Mouse (Mus musculus): ENCODE results near the gene Homez. TPM values are rescaled to one million over a fixed set of nuclear protein-coding genes. Genes with fewer than 3 reads are reported as not detected.

Gene Homez
- polyA plus RNA-seq (2012; fragmentation: generic; extraction: Trizol) = 2.5 TPM

DNA sequence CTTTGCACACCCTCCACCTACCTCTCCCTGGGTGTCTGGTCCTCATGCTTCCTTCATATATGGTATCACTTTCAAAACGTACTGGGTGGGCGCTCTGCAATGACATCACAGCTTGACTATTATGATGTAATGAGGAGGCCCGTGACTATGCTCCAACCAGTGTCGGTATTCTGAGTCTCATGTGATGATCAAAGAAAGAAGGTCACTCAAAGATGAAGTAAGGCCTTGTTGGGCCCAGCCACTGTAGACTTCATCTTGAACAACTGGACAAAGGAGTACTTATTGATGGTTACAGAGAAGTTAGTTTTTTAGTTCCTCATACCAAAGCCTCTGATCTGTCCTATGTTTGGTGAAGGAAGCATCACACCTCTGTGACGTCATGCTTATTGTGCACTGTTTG is at the start of gene Homez:
Gene Homez (minus strand): TSS at position 101 of the 400 bp plus-strand sequence.
- Histone ChIP-seq H3K79me2 (ENCODE audit: control insufficient read depth, insufficient read depth) (no peaks in the 10 kb centered on the region), H3K36me3 (ENCODE audit: control insufficient read depth, insufficient read depth) (no peaks in the 10 kb centered on the region), H3ac (ENCODE audit: control insufficient read depth, insufficient read length) (no peak within 1 kb of the TSS), H3K27me3 (ENCODE audit: control insufficient read depth, insufficient read depth, insufficient read length) (no peaks in the 10 kb centered on the region), H3K4me3 (no peak within 1 kb of the TSS), H3K4me2 (ENCODE audit: low read depth) (no peak within 1 kb of the TSS)
- TF ChIP-seq MYOD1 (IDR thresholded peaks at IDR 0.05; ENCODE audit: control insufficient read depth in 1 of 3, insufficient read length in 2 of 3, low read depth in 2 of 3) = no peak
- no peak for TF ChIP-seq TCF12 (IDR thresholded peaks at IDR 0.05; ENCODE audit: insufficient read depth, poor library complexity, severe bottlenecking)
- TF ChIP-seq POLR2AphosphoS2 (IDR thresholded peaks at IDR 0.05; ENCODE audit: insufficient read length, low read depth) = no peak
- TF ChIP-seq SRF (IDR thresholded peaks at IDR 0.05; ENCODE audit: control insufficient read depth, insufficient read length, low read depth) = no peak
- no peak for TF ChIP-seq REST (IDR thresholded peaks at IDR 0.05; ENCODE audit: insufficient read depth, insufficient read length)
- TF ChIP-seq MYOG (IDR thresholded peaks at IDR 0.05; ENCODE audit: control insufficient read depth in 1 of 3, insufficient read depth in 1 of 3, insufficient read length in 2 of 3, low read depth in 2 of 3) = no peak
- no peak for TF ChIP-seq MAX (IDR thresholded peaks at IDR 0.05; ENCODE audit: low read depth)
- TF ChIP-seq CEBPB (IDR thresholded peaks at IDR 0.05; ENCODE audit: insufficient read depth, poor library complexity, severe bottlenecking) = no peak
- no peak for TF ChIP-seq TCF3 (IDR thresholded peaks at IDR 0.05; ENCODE audit: insufficient read length, low read depth)
- no peak for TF ChIP-seq USF1 (IDR thresholded peaks at IDR 0.05; ENCODE audit: low read depth)
- TF ChIP-seq E2F4 (IDR thresholded peaks at IDR 0.05; ENCODE audit: insufficient read depth) = no peak
- no peak for TF ChIP-seq POLR2A (IDR thresholded peaks at IDR 0.05; ENCODE audit: insufficient read length, low read depth)

DNA sequence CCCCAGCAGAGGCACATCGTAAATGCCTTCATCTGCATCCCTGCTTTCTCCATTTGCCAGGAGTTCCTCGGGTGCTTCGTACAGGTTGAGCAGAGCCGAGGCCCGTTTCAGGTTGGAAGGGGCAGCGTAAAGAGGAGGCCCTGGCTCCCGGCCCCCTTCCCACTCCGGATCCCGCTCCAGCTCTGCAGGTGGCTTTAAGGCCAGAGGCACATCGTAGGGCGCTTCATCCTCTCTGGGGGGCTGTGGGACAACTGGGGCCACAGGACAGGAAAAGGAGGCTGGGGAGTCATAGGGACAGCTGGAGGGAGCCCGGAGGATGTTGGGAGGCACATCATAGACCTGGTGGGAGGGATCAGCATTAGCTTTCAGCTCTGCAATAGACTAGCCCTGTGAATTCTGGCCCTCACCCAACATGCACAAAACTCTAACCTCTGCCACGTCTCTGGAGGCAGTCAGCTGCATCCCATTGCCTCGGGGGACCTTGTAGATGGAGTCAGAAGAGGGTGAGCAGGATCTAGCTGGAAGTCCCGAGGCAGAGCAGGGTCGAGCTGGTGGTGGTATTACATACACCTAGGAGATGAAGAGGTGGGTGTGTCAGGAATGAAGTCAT is 49.4 kb upstream of the Homez start:
- Histone ChIP-seq H3ac (ENCODE audit: control insufficient read depth, insufficient read length) (no peak overlapping the region), H3K4me2 (ENCODE audit: low read depth) (no peak overlapping the region), H3K27me3 (ENCODE audit: control insufficient read depth, insufficient read depth, insufficient read length) (peaks cover 36% of the 10 kb centered on the region), H3K4me3 (no peak overlapping the region), H3K79me2 (ENCODE audit: control insufficient read depth, insufficient read depth) (no peaks in the 10 kb centered on the region), H3K36me3 (ENCODE audit: control insufficient read depth, insufficient read depth) (no peaks in the 10 kb centered on the region)
- no peak for TF ChIP-seq SRF (IDR thresholded peaks at IDR 0.05; ENCODE audit: control insufficient read depth, insufficient read length, low read depth)
- no peak for TF ChIP-seq MAX (IDR thresholded peaks at IDR 0.05; ENCODE audit: low read depth)
- no peak for TF ChIP-seq POLR2AphosphoS2 (IDR thresholded peaks at IDR 0.05; ENCODE audit: insufficient read length, low read depth)
- no peak for TF ChIP-seq MYOD1 (IDR thresholded peaks at IDR 0.05; ENCODE audit: control insufficient read depth in 1 of 3, insufficient read length in 2 of 3, low read depth in 2 of 3)
- no peak for TF ChIP-seq POLR2A (IDR thresholded peaks at IDR 0.05; ENCODE audit: insufficient read length, low read depth)
- TF ChIP-seq E2F4 (IDR thresholded peaks at IDR 0.05; ENCODE audit: insufficient read depth) = no peak
- no peak for TF ChIP-seq REST (IDR thresholded peaks at IDR 0.05; ENCODE audit: insufficient read depth, insufficient read length)

DNA sequence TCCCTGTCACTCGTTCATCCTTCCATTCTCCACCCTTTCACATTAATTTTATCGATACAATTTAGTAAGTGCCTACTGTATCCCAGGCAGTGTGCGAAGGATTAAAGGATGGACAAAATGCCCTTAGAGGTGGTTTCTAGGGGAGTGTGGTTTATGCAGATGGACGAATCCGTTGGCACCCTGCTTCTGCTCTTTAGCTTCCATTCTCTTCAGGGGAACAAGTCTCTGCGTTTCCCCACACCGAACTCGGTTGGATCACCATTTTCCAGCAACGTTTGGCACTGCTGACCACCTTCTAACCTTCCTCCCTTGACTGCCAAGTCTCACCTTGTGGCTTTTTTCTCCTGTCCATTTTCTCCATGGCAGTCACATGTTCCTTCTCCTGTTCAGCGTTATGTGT is 42.6 kb upstream of the Homez start:
- no peak for TF ChIP-seq SRF (IDR thresholded peaks at IDR 0.05; ENCODE audit: control insufficient read depth, insufficient read length, low read depth)
- no peak for TF ChIP-seq MYOG (IDR thresholded peaks at IDR 0.05; ENCODE audit: control insufficient read depth in 1 of 3, insufficient read depth in 1 of 3, insufficient read length in 2 of 3, low read depth in 2 of 3)
- no peak for TF ChIP-seq E2F4 (IDR thresholded peaks at IDR 0.05; ENCODE audit: insufficient read depth)
- TF ChIP-seq USF1 (IDR thresholded peaks at IDR 0.05; ENCODE audit: low read depth) = no peak
- TF ChIP-seq MYOD1 (IDR thresholded peaks at IDR 0.05; ENCODE audit: control insufficient read depth in 1 of 3, insufficient read length in 2 of 3, low read depth in 2 of 3) = no peak
- TF ChIP-seq TCF3 (IDR thresholded peaks at IDR 0.05; ENCODE audit: insufficient read length, low read depth) = no peak
- TF ChIP-seq CEBPB (IDR thresholded peaks at IDR 0.05; ENCODE audit: insufficient read depth, poor library complexity, severe bottlenecking) = no peak
- TF ChIP-seq TCF12 (IDR thresholded peaks at IDR 0.05; ENCODE audit: insufficient read depth, poor library complexity, severe bottlenecking) = no peak
- no peak for TF ChIP-seq REST (IDR thresholded peaks at IDR 0.05; ENCODE audit: insufficient read depth, insufficient read length)
- TF ChIP-seq MAX (IDR thresholded peaks at IDR 0.05; ENCODE audit: low read depth) = no peak
- TF ChIP-seq POLR2AphosphoS2 (IDR thresholded peaks at IDR 0.05; ENCODE audit: insufficient read length, low read depth) = no peak
- no peak for TF ChIP-seq POLR2A (IDR thresholded peaks at IDR 0.05; ENCODE audit: insufficient read length, low read depth)
- no peak overlapping the region for H3ac ChIP-seq (ENCODE audit: control insufficient read depth, insufficient read length)
- no peaks in the 10 kb centered on the region for H3K79me2 ChIP-seq (ENCODE audit: control insufficient read depth, insufficient read depth)
- peaks cover 45% of the 10 kb centered on the region for H3K27me3 ChIP-seq (ENCODE audit: control insufficient read depth, insufficient read depth, insufficient read length)
- H3K4me3 ChIP-seq = no peak overlapping the region
- H3K4me2 ChIP-seq (ENCODE audit: low read depth) = no peak overlapping the region
- H3K36me3 ChIP-seq (ENCODE audit: control insufficient read depth, insufficient read depth) = no peaks in the 10 kb centered on the region

DNA sequence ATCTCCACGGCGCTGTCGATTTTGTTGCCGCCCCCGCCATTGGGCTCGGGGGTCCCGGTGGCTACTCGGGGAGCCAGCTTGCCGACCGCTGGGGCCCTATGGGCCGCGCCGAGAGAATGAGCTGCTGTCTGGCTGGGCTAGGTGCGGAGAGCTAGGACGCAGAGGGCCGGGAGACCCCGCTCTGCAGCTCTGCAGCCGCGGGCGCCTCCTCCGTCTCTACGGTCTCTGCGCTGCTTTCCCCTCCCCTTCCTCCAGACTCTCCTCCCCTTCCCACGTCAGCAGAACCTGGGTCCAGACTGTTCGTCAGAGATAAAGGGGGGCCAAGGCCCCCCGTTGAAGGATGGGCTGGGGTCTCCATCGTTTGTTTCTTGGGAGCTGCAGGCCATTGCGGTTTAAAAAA is 42.1 kb upstream of the Homez start, which contains the start of gene Slc22a17:
Gene Slc22a17 (minus strand): TSS at position 247 of the 400 bp plus-strand sequence.
- Histone ChIP-seq H3ac (ENCODE audit: control insufficient read depth, insufficient read length) (no peak within 1 kb of the TSS), H3K4me3 (no peak within 1 kb of the TSS), H3K79me2 (ENCODE audit: control insufficient read depth, insufficient read depth) (no peaks in the 10 kb centered on the region), H3K36me3 (ENCODE audit: control insufficient read depth, insufficient read depth) (no peaks in the 10 kb centered on the region), H3K27me3 (ENCODE audit: control insufficient read depth, insufficient read depth, insufficient read length) (peaks cover 44% of the 10 kb centered on the region), H3K4me2 (ENCODE audit: low read depth) (no peak within 1 kb of the TSS)
- TF ChIP-seq MYOD1 (IDR thresholded peaks at IDR 0.05; ENCODE audit: control insufficient read depth in 1 of 3, insufficient read length in 2 of 3, low read depth in 2 of 3) (no peak), TCF3 (IDR thresholded peaks at IDR 0.05; ENCODE audit: insufficient read length, low read depth) (no peak), SRF (IDR thresholded peaks at IDR 0.05; ENCODE audit: control insufficient read depth, insufficient read length, low read depth) (no peak), USF1 (IDR thresholded peaks at IDR 0.05; ENCODE audit: low read depth) (no peak), E2F4 (IDR thresholded peaks at IDR 0.05; ENCODE audit: insufficient read depth) (no peak), MYOG (IDR thresholded peaks at IDR 0.05; ENCODE audit: control insufficient read depth in 1 of 3, insufficient read depth in 1 of 3, insufficient read length in 2 of 3, low read depth in 2 of 3) (no peak)

Measured in myocyte (in vitro differentiated cells).